Mouse (Mus musculus) forebrain, embryonic 10.5 days (tissue): ENCODE measurements around the gene Srrt. TPM values are rescaled to one million over a fixed set of nuclear protein-coding genes. Genes with fewer than 3 reads are reported as not detected.
"Not testable (repeated sequence)": the region's sequence is repeated elsewhere in the genome, so short reads cannot be mapped to it uniquely, and the experiment has no call there.

Source experiments
- DNase-seq: peaks from one replicate; pipeline ENCODE4 v3.0.0-alpha.2; 2017; ENCODE audit warnings: low spot score; ENCODE audit errors: extremely low spot score
- H3K27ac ChIP-seq: fragments of 300-500 bp; sonication (generic); 2 replicates; pipeline ENCODE4 v1.5.1; 2016; ENCODE audit warnings: mild to moderate bottlenecking
- H3K27me3 ChIP-seq: fragments of 300-500 bp; sonication (generic); 2 replicates; pipeline ENCODE4 v1.6.1; 2016; ENCODE audit warnings: mild to moderate bottlenecking; ENCODE audit not compliant: poor library complexity, severe bottlenecking
- H3K36me3 ChIP-seq: fragments of 300-500 bp; sonication (generic); replicated peaks from 2 replicates; pipeline ENCODE4 v1.6.1; 2016; ENCODE audit warnings: mild to moderate bottlenecking, moderate library complexity
- H3K4me1 ChIP-seq: fragments of 300-500 bp; sonication (generic); 2 replicates; pipeline ENCODE4 v1.6.1; 2016
- H3K4me3 ChIP-seq: fragments of 300-500 bp; sonication (generic); 2 replicates; pipeline ENCODE4 v1.5.1; 2016; ENCODE audit warnings: mild to moderate bottlenecking, moderate library complexity
- H3K9me3 ChIP-seq: fragments of 300-500 bp; sonication (generic); 2 replicates; pipeline ENCODE4 v1.6.1; 2016; ENCODE audit warnings: mild to moderate bottlenecking, moderate library complexity
- WGBS: fragments of 180-500 bp; shearing (Covaris S2); methylation state at CpG from one replicate; pipeline ENCODE4 v1.1.7; 2016; 5-methylcytosine and 5-hydroxymethylcytosine counted together
- polyA plus RNA-seq: library from polyadenylated mRNA; unstranded; fragments of >200 nt; fragmentation: Nextera tagmentation; extraction: Ambion mirVana; gene quantifications from 2 replicates; pipeline ENCODE4 v1.2.1, GENCODE M21; 2016

The Srrt gene
- polyA plus RNA-seq, 1 experiment from 2014 or later, result 205 TPM

DNA sequence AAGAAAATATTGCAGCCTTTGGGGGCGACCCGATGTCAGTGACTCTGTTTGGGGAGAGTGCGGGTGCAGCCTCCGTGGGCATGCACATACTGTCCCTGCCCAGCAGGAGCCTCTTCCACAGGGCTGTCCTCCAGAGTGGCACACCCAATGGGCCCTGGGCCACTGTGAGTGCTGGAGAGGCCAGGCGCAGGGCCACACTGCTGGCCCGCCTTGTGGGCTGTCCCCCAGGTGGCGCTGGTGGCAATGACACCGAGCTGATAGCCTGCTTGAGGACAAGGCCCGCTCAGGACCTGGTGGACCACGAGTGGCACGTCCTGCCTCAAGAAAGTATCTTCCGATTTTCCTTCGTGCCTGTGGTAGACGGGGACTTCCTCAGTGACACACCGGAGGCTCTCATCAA is 16.8 kb downstream of the Srrt start:
- Histone ChIP-seq H3K4me1 (peaks cover 63% of the 10 kb centered on the region), H3K4me3 (peak overlapping the region; percentile 30; the same call in 1 of the 2 replicates), H3K9me3 (no peaks in the 10 kb centered on the region), H3K36me3 (peaks cover 10% of the 10 kb centered on the region), H3K27ac (peak overlapping the region; percentile 51; the same call in 1 of the 2 replicates), H3K27me3 (peaks cover 63% of the 10 kb centered on the region)
- WGBS, result 22% methylated on average over 15 of the region's 15 CpGs
- DNase-seq, result peak; percentile 63

DNA sequence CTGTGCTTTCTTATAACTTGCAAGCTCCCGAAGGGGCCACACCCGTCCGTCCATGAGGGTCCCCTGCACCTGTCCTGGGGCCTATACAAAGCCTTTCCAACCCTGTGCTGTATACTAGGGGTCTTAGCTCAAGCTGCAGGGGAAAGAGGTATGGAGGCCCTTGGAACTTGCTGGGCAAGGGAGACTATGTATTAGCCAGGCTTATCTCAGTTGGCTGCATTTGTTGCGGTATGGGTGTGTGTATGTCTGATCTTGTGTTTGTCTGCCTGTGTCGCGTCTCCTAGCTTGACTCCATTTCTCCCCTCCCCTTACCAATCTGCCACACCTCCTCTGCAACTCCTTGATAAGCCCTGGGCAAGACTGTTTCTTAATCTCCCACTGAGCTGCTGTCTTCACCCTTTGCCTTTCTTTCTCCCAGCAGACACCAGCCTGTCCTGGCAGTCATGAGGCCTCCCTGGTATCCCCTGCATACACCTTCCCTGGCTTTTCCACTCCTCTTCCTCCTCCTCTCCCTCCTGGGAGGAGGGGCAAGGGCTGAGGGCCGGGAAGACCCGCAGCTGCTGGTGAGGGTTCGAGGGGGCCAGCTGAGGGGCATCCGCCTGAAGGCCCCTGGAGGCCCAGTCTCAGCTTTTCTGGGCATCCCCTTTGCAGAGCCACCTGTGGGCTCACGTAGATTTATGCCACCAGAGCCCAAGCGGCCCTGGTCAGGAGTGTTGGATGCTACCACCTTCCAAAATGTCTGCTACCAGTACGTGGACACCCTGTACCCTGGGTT is 17.7 kb downstream of the Srrt start:
- peak overlapping the region; percentile 69 for H3K27ac ChIP-seq
- WGBS, result 56% methylated on average over 13 of the region's 13 CpGs

DNA sequence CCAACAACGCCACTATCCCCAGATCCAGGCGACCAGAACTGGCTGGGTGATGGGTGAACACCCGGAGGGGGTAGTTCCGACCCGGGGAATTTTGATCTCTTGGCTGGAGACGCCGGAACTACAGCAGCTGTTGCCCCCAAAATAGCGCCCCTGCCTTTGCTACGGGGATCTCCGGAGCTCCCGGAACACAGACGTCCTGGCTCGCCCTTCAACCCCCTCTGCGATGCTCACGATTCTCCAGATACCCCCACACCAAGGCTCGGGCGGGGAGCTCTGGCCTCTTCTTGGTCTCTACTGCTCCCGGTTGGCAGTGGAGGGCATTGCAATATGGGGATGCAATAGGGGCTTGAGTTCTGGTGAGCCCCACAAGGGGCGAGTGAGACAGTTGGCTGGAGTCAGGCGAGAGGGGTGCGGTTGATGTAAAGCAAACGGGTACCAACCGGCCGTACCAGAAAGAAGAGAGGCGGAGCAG is 18.4 kb downstream of the Srrt start:
- WGBS, result 2% methylated on average over 25 of the region's 25 CpGs
- Histone ChIP-seq H3K27ac (peak overlapping the region; percentile 69), H3K4me3 (peak overlapping the region; percentile 55), H3K4me1 (peaks cover 50% of the 10 kb centered on the region), H3K9me3 (peaks cover 4% of the 10 kb centered on the region; the same call in 1 of the 2 replicates), H3K36me3 (no peaks in the 10 kb centered on the region), H3K27me3 (peaks cover 63% of the 10 kb centered on the region)
- DNase-seq, result peak; percentile 65

More for the DNA sequence above, 17.7 kb downstream of the Srrt start:
- Histone ChIP-seq H3K36me3 (peaks cover 1% of the 10 kb centered on the region), H3K4me3 (peak overlapping the region; percentile 55), H3K9me3 (no peaks in the 10 kb centered on the region), H3K4me1 (peaks cover 55% of the 10 kb centered on the region), H3K27me3 (peaks cover 63% of the 10 kb centered on the region)
- no peak for DNase-seq

DNA sequence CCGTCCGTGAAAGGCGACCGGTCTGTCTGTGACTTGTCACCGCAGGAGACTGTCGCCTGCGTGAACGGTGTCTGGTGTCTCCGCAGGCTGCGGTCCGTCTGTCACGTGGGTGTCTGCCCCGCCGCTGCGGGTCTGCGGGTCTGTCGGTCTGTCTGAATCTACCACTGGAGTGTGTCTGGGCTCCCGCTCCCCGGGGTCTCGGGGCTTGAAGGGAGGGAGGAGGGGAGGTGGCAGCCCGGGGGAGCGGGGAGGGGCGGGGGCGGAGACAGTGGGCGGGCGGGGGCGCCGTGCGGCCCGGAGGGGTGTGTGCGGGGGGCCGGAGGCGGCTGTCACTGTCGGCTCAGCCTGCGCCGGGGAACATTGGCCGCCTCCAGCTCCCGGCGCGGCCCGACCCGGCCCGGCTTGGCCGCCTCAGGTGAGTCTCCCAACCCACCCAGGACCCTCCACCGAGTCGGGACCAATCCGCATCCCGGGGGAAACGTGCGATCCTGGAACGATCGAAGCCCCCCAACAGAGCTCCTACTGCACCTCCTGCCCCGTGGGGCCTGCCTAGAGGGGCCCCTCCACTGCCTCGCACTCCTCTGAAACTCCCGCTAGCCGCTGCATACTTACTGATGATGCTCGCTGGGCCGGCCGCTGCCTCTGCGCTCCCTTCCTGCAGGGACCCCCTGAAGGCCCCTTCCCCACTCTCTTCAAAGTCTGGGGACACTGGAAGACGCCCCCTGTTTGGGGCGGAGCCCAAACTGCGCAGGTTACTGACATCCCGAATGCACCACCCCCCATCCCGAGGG is 19.3 kb downstream of the Srrt start:
- Histone ChIP-seq H3K36me3 (no peaks in the 10 kb centered on the region), H3K9me3 (peaks cover 8% of the 10 kb centered on the region; the same call in 1 of the 2 replicates), H3K27ac (peak overlapping the region; percentile 69), H3K27me3 (peaks cover 63% of the 10 kb centered on the region), H3K4me3 (peak overlapping the region; percentile 55), H3K4me1 (peaks cover 41% of the 10 kb centered on the region)
- DNase-seq, result no peak
- WGBS, result under 1% methylated on average over 61 of the region's 65 CpGs

DNA sequence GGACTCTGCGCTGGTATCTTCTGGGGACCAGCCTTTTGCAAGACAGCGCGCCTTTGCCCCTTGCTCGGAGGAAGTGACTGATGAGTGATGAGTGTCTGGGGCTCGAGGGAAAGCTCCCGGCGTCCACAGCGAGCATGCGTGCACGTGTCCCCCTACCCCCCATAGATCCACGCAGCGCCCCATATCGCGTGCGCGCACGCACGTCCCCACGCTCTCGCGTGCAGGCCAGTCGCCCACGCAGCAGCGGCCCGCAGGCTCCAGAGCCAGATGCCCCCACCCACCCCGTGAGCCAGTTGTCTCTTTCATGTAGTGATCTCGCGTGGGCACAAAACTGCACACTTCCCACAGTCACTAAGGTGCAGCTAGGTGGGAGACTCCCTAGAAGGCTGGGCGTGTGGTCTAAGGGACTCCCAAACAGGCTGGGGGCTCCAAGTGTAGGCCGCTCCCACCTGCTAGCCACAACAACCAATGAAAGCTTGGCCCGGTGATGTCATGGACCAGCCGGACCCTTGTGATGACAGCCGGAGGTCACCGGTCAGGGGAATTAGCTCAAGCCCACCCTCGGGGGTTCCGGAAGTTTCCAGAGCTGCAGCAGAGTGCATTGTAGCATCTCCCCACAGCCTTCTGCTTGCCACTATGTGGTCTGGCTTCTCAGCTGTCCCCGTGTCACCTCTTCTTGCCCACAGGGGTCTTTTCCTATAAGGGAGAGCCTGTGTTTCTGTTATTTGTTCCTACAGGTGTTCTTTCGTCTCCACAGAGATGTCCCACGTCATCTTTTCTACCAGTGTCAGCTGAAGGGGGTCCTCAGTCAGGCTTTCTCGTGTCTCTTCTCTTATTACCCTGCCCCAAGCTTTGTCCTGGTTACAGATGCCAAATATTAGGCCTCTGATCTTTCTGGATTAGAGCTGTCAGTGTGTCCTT is 20.2 kb downstream of the Srrt start, which contains the start of gene Ache:
TSS of gene Ache (plus strand) at position 488 of the 921 bp plus-strand sequence.
- Histone ChIP-seq H3K36me3 (no peaks in the 10 kb centered on the region), H3K4me1 (peaks cover 37% of the 10 kb centered on the region), H3K27ac (peak within 1 kb of the TSS; percentile 69), H3K27me3 (peaks cover 54% of the 10 kb centered on the region), H3K9me3 (peaks cover 13% of the 10 kb centered on the region; the same call in 1 of the 2 replicates), H3K4me3 (peak within 1 kb of the TSS; percentile 55)
- DNase-seq, result peak; percentile 68
- WGBS, result under 1% methylated on average over 40 of the region's 40 CpGs

DNA sequence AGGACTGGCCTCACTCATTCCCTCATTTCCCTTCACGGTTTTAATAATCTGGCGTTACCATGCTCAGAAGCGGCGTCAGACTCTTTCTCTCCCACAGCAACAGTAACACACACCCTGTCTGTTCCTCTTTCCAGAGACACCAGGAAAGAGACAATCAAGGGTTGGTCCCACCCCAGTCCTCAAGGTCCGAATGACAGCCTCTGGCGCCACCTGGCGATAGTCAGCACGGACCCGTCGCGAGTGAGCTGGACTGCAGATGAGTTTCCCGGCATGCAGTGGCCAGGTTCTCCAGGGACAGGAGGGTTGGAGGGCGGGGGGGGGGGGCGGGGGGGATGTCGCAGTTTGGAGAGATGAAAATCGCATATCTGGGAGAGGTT is 20.8 kb downstream of the Srrt start:
- H3K27ac ChIP-seq, result peak overlapping the region; percentile 69
- peak overlapping the region; percentile 55 for H3K4me3 ChIP-seq
- H3K4me1 ChIP-seq, result peaks cover 37% of the 10 kb centered on the region
- peak; percentile 90 for DNase-seq
- peaks cover 13% of the 10 kb centered on the region; the same call in 1 of the 2 replicates for H3K9me3 ChIP-seq
- H3K27me3 ChIP-seq, result peaks cover 48% of the 10 kb centered on the region
- WGBS, result under 1% methylated on average over 16 of the region's 16 CpGs
- no peaks in the 10 kb centered on the region for H3K36me3 ChIP-seq

DNA sequence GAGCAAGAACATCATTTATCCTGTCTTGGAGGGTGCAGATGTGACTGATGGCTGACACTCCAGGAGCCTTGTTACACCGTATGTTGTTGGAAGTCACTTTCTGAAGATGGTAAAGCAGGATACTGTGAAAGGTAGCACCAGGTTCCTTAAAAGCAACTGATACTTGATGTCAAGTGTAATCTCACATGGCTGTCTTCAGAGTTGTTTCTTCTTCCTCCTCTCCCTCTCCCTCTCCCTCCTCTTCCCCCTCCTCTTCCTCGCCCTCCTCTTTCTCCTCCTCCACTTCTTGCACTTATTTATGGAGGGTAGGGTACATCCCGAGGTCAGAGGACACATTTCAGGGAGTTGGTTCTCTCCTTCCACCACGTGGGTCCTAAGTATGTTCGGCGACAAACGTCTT is 21.5 kb downstream of the Srrt start:
- peaks cover 36% of the 10 kb centered on the region for H3K4me1 ChIP-seq
- no peaks in the 10 kb centered on the region for H3K36me3 ChIP-seq
- no peak for DNase-seq
- H3K27ac ChIP-seq, result no peak overlapping the region
- WGBS, result 63% methylated on average over 7 of the region's 7 CpGs
- peaks cover 41% of the 10 kb centered on the region for H3K27me3 ChIP-seq
- no peak overlapping the region for H3K4me3 ChIP-seq
- peaks cover 13% of the 10 kb centered on the region; the same call in 1 of the 2 replicates for H3K9me3 ChIP-seq

DNA sequence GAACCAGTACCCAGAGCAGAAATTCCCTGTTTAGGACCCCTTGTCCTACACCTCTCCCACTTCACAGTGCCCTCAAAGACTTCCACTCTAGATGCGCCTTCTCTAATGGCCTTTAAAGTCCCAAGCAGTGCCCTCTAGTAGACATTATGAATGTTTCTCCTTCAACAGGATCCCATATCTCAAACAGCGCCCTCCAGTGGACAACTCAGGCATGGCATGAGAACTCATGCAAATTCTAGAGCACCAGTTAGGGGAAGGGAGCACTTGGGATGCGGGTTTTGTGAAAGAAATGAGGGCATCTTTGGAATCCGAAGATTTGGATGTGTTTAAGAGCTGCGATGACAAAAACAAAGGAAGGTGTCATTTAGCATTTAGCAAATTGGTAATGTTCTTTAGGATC is 22.4 kb downstream of the Srrt start:
- H3K4me3 ChIP-seq, result no peak overlapping the region
- no peak overlapping the region for H3K27ac ChIP-seq
- H3K36me3 ChIP-seq, result no peaks in the 10 kb centered on the region
- 64% methylated on average over 5 of the region's 5 CpGs for WGBS
- DNase-seq, result no peak
- peaks cover 13% of the 10 kb centered on the region; the same call in 1 of the 2 replicates for H3K9me3 ChIP-seq
- peaks cover 32% of the 10 kb centered on the region for H3K27me3 ChIP-seq
- H3K4me1 ChIP-seq, result peaks cover 29% of the 10 kb centered on the region

DNA sequence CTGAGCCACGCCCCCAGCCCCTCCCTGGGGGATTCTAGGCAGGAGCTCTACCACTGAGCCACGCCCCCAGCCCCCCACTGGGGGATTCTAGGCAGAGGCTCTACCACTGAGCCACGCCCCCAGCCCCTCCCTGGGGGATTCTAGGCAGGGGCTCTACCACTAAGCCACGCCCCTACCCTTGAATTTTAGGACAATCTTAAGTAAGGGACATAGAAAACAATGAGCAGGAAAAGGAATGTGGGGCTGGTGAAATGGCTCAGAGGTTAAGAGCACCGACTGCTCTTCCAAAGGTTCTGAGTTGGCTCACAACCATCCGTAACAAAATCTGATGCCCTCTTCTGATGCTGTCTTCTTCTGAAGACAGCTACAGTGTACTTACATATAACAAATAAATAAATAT is 23.1 kb downstream of the Srrt start:
- H3K9me3 ChIP-seq, result peaks cover 13% of the 10 kb centered on the region; the same call in 1 of the 2 replicates
- not testable (repeated sequence) for H3K4me3 ChIP-seq, H3K36me3 ChIP-seq, H3K27ac ChIP-seq, DNase-seq
- 83% methylated on average over 6 of the region's 6 CpGs for WGBS
- peaks cover 25% of the 10 kb centered on the region for H3K27me3 ChIP-seq
- H3K4me1 ChIP-seq, result peaks cover 27% of the 10 kb centered on the region

DNA sequence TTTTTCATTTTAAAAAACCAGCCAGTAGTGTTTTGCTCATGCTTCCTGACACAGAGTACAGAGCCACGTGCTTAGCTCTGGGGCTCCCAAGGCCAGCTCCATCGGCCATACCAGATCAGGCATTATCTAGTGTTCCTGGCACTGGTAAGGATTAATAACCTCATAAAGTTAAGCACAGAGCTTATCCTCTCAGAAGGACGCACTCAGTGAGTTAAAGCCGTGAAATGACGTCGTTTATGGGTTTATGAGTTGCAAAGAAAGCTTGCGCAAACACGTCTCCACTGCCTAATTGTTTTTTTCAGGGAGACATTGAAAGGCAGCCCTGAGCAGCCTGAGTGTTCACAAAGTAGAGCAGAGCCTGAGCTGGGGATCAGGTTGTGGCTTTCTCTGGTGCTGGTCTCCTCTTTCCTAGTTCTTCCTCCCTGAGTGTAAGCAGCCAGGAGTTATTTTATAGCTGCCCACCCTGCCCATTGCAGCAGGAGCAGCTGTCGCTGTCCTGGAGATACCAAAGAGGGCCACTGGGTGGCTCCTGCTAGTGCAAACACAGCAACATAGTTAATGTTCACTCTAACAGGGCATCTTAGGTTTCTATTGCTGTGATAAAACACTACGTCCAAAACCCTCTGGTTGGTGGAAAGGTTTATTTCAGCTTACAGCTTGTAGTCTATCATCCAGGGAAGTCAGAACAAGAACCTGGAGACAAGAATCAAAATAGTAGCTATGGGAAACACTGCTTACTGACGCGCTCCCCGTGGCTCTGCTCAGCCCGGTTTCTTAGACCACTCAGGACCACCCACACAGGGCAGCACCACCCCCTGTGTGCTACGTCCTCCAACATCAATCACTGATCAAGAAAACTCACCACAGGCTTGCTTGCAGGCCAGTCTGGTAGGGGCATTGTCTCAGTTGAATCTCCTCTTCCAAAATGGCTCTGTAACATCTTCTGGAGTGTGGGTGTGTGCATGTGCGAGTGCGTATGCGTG is 29.8 kb downstream of the Srrt start:
- Histone ChIP-seq H3K27ac (no peak overlapping the region), H3K36me3 (no peaks in the 10 kb centered on the region), H3K27me3 (no peaks in the 10 kb centered on the region), H3K4me1 (peaks cover 3% of the 10 kb centered on the region; the same call in 1 of the 2 replicates), H3K9me3 (peaks cover 20% of the 10 kb centered on the region; the same call in 1 of the 2 replicates), H3K4me3 (no peak overlapping the region)
- no peak for DNase-seq
- WGBS, result 65% methylated on average over 18 of the region's 18 CpGs
